Mouse (Mus musculus) embryonic facial prominence, embryonic 15.5 days (tissue): ENCODE results near the gene Ccnjl. TPM values are rescaled to one million over a fixed set of nuclear protein-coding genes. Genes with fewer than 3 reads are reported as not detected.

Source experiments
- ATAC-seq: fragments of 200-750 bp; cut with Nextera tagmentation; 2 replicates; pipeline ENCODE4 v1.8.0; 2017; ENCODE audit warnings: low read depth, moderate TSS enrichment; ENCODE audit not compliant: insufficient number of reproducible peaks, low FRiP score, low TSS enrichment
- H3K27ac ChIP-seq: fragments of 300-500 bp; sonication (generic); replicated peaks from 2 replicates; pipeline ENCODE4 v1.5.1; 2015; ENCODE audit warnings: mild to moderate bottlenecking, inconsistent platforms
- H3K27me3 ChIP-seq: fragments of 300-500 bp; sonication (generic); 2 replicates; pipeline ENCODE4 v1.6.1; 2015; ENCODE audit warnings: inconsistent platforms
- H3K36me3 ChIP-seq: fragments of 300-500 bp; sonication (generic); 2 replicates; pipeline ENCODE4 v1.6.1; 2015; ENCODE audit warnings: mild to moderate bottlenecking, inconsistent platforms
- H3K4me1 ChIP-seq: fragments of 300-500 bp; sonication (generic); 2 replicates; pipeline ENCODE4 v1.6.1; 2015; ENCODE audit warnings: inconsistent platforms
- H3K4me2 ChIP-seq: fragments of 300-500 bp; sonication (generic); replicated peaks from 2 replicates; pipeline ENCODE4 v1.6.1; 2015; ENCODE audit warnings: mild to moderate bottlenecking, inconsistent platforms
- H3K4me3 ChIP-seq: fragments of 300-500 bp; sonication (generic); replicated peaks from 2 replicates; pipeline ENCODE4 v1.5.1; 2015; ENCODE audit warnings: mild to moderate bottlenecking, inconsistent platforms
- H3K9ac ChIP-seq: fragments of 300-500 bp; sonication (generic); 2 replicates; pipeline ENCODE4 v1.6.1; 2015; ENCODE audit warnings: inconsistent platforms
- H3K9me3 ChIP-seq: fragments of 300-500 bp; sonication (generic); replicated peaks from 2 replicates; pipeline ENCODE4 v1.6.1; 2016; ENCODE audit warnings: inconsistent platforms
- WGBS: fragments of 180-500 bp; shearing (Covaris S2); methylation state at CpG from one replicate; pipeline ENCODE4 v1.1.7; 2015; 5-methylcytosine and 5-hydroxymethylcytosine counted together
- polyA plus RNA-seq: library from polyadenylated mRNA; unstranded; fragments of >200 nt; fragmentation: Nextera tagmentation; extraction: Ambion mirVana; gene quantifications from 2 replicates; pipeline ENCODE4 v1.2.1, GENCODE M21; 2015

Gene Ccnjl
- polyA plus RNA-seq, 1 experiment from 2014 or later, result 10.9 TPM

DNA sequence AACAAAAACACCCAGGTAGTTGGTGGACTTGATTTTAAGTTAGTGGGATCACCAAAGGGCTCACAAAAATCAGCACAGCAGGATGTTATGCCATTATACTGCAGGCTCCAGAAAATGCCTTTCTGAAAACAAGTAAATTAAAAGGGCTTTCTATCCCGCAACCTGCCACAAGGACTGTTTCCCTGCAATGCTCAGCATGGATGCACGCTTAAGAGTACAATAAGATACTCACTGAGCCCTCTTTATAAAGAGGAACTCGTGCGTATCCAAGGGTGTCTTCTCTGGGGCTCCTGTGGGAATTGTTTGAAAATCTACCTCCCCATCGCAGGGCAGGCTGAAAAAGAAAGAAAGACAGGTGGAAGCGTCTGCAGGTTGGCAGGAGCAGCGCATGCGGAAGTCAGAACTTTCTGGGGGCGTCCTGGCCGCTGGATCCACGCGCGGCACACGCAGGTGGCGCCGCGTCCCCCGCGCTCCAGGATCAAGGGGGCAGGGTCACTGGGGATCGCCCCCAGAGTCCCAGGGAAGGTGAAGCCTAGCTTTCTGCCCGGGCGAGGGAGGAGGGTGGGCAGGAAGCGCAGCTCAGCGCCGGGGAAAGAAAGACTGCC, 404 bp upstream of the Ccnjl start:
- peak overlapping the region; percentile 77 for H3K27ac ChIP-seq
- peak overlapping the region; percentile 45 for H3K9ac ChIP-seq
- no peak for ATAC-seq
- no peaks in the 10 kb centered on the region for H3K27me3 ChIP-seq
- peak overlapping the region; percentile 81 for H3K4me3 ChIP-seq
- peaks cover 16% of the 10 kb centered on the region for H3K4me1 ChIP-seq
- H3K36me3 ChIP-seq, result no peaks in the 10 kb centered on the region
- H3K9me3 ChIP-seq, result no peaks in the 10 kb centered on the region
- peak overlapping the region; percentile 93 for H3K4me2 ChIP-seq
- under 1% methylated on average over 25 of the region's 25 CpGs for WGBS

DNA sequence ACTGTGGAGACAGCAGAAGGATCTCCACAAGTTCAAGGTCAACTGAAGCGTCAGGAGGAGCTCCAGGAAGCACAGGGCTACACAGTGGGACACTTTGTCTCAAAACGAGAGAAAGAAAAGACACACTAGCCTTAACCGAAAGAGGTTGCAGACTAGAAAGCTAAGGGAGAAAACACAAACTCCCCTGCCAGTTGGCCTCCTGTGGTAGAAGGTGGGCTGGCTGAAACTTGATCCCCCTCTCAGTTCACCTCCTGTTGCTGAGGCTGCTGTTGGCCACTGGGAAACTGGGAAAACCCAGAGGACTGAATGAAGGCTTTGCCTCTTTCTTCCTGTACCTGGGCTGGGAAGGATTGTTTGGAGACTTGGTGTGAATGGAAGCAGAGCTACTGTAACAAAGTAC, 1.5 kb downstream of the Ccnjl start:
- Histone ChIP-seq H3K27ac (no peak overlapping the region), H3K9ac (no peak overlapping the region), H3K36me3 (no peaks in the 10 kb centered on the region), H3K27me3 (no peaks in the 10 kb centered on the region), H3K4me2 (0 out of 2 replicates have a peak overlapping the region, but pooled peaks have one; percentile 2), H3K4me1 (peaks cover 16% of the 10 kb centered on the region), H3K4me3 (no peak overlapping the region), H3K9me3 (no peaks in the 10 kb centered on the region)
- ATAC-seq, result no peak
- WGBS, result 27% methylated on average over 3 of the region's 3 CpGs

GRCm38 (mm10) chr11:43531619-43532018, 3.0 kb downstream of the Ccnjl start:
- no peaks in the 10 kb centered on the region for H3K27me3 ChIP-seq
- H3K27ac ChIP-seq, result no peak overlapping the region
- peaks cover 16% of the 10 kb centered on the region for H3K4me1 ChIP-seq
- no peaks in the 10 kb centered on the region for H3K9me3 ChIP-seq
- H3K4me3 ChIP-seq, result no peak overlapping the region
- H3K36me3 ChIP-seq, result no peaks in the 10 kb centered on the region; the same call in 1 of the 2 replicates
- H3K9ac ChIP-seq, result no peak overlapping the region
- WGBS, result 71% methylated on average over 5 of the region's 5 CpGs
- no peak for ATAC-seq
- no peak overlapping the region for H3K4me2 ChIP-seq

- Histone ChIP-seq H3K27ac (no peak overlapping the region), H3K4me3 (no peak overlapping the region), H3K36me3 (no peaks in the 10 kb centered on the region; the same call in 1 of the 2 replicates), H3K9me3 (no peaks in the 10 kb centered on the region), H3K4me2 (no peak overlapping the region), H3K9ac (no peak overlapping the region), H3K27me3 (no peaks in the 10 kb centered on the region), H3K4me1 (no peaks in the 10 kb centered on the region)
- ATAC-seq, result no peak
- 60% methylated on average over 6 of the region's 6 CpGs for WGBS
Observed at GRCm38 (mm10) chr11:43537074-43537473, 8.5 kb downstream of the Ccnjl start.

- Histone ChIP-seq H3K27me3 (no peaks in the 10 kb centered on the region), H3K4me1 (no peaks in the 10 kb centered on the region), H3K27ac (no peak overlapping the region), H3K9me3 (no peaks in the 10 kb centered on the region), H3K4me2 (no peak overlapping the region), H3K36me3 (no peaks in the 10 kb centered on the region; the same call in 1 of the 2 replicates), H3K9ac (no peak overlapping the region), H3K4me3 (no peak overlapping the region)
- peak; percentile 34; the same call in 1 of the 2 replicates for ATAC-seq
- WGBS, result 17% methylated on average over 6 of the region's 6 CpGs
Observed at GRCm38 (mm10) chr11:43539863-43540262, 11.3 kb downstream of the Ccnjl start.

DNA sequence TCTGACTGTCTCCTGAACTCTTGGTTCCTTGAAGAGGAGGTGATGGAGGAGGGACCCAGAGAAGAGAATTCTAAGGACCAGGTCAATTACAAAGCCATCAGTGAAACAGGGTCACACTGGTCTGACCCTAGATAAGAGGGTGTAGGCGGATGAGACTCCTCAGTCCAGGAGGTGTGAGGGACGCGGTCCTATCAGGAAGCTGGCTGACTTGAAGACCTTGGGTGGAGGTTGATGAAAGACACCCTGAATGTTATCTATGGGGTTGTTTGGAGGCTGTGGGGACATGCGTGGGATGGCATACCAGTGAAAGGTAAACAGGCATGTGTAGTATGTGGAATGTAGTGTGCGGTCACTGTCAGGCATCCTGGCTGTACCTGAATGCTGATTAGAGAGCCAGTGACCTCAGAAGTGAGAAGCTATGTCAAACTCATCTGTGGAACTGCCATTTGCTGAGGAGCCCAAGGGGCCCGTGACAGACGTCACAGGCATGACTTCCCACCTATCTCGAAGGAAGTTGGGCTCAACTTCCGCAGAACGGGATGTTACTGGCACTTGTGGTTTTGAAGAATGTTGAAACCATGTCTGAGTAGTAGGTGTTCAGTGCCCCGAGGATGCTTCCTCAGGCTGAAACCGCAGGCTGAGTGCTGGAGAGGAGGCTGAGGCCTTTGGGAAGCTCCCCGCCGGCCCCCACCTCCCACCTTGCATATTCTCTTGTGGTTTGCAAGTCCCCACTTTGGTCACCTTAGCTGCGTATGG, 15.3 kb downstream of the Ccnjl start:
- ATAC-seq, result no peak
- Histone ChIP-seq H3K9ac (no peak overlapping the region), H3K4me3 (no peak overlapping the region), H3K4me2 (no peak overlapping the region), H3K4me1 (peaks cover 12% of the 10 kb centered on the region; the same call in 1 of the 2 replicates), H3K9me3 (no peaks in the 10 kb centered on the region), H3K36me3 (no peaks in the 10 kb centered on the region), H3K27ac (no peak overlapping the region), H3K27me3 (no peaks in the 10 kb centered on the region)
- WGBS, result 83% methylated on average over 15 of the region's 15 CpGs

GRCm38 (mm10) chr11:43544819-43545218, 16.2 kb downstream of the Ccnjl start:
- H3K4me3 ChIP-seq, result no peak overlapping the region
- 74% methylated on average over 7 of the region's 7 CpGs for whole genome bisulfite sequencing

DNA sequence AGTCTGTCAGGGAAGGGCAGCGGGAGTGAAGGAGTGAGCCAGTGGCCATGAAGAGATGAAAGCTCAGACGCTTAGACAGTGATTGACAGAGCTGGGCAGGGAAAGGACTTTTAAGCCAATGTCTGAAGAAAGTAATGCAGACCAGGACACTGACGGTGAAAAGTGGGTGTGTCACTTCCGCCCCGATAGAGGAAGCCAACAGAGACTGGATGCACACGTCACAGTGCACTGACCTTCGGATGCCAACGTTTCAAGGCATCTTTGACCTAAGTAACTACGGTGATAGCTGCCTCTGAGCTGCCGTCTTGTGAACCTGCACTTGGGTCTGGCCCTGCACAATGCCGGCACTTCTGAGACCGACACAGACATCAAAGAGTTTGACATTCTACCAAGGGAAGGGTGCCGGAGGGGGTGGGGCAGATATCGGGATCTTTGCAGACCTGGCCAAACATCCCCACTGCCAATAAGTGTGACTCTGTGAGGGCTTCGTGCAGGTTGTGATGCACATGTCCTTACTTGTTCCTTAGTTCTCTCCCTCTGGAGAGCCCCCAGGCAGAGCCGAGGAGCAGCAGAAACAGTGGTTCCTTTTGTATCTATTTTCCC, 17.4 kb downstream of the Ccnjl start:
- no peak for ATAC-seq
- Histone ChIP-seq H3K4me3 (no peak overlapping the region), H3K36me3 (no peaks in the 10 kb centered on the region), H3K27me3 (no peaks in the 10 kb centered on the region), H3K9me3 (no peaks in the 10 kb centered on the region), H3K9ac (no peak overlapping the region), H3K4me1 (peaks cover 20% of the 10 kb centered on the region), H3K4me2 (no peak overlapping the region), H3K27ac (no peak overlapping the region)
- WGBS, result 39% methylated on average over 16 of the region's 16 CpGs

More at GRCm38 (mm10) chr11:43544819-43545218, 16.2 kb downstream of the Ccnjl start:
- no peak overlapping the region for H3K4me2 ChIP-seq
- H3K9me3 ChIP-seq, result no peaks in the 10 kb centered on the region
- no peak overlapping the region for H3K27ac ChIP-seq
- peaks cover 18% of the 10 kb centered on the region for H3K4me1 ChIP-seq
- ATAC-seq, result no peak
- no peaks in the 10 kb centered on the region for H3K36me3 ChIP-seq
- H3K9ac ChIP-seq, result no peak overlapping the region
- H3K27me3 ChIP-seq, result no peaks in the 10 kb centered on the region

GRCm38 (mm10) chr11:43546678-43547077, 18.1 kb downstream of the Ccnjl start:
- no peak overlapping the region for H3K9ac ChIP-seq
- H3K36me3 ChIP-seq, result no peaks in the 10 kb centered on the region
- H3K4me3 ChIP-seq, result no peak overlapping the region
- no peak overlapping the region for H3K27ac ChIP-seq
- peaks cover 20% of the 10 kb centered on the region for H3K4me1 ChIP-seq
- ATAC-seq, result no peak
- no peaks in the 10 kb centered on the region for H3K9me3 ChIP-seq
- no peak overlapping the region for H3K4me2 ChIP-seq
- no peaks in the 10 kb centered on the region for H3K27me3 ChIP-seq
- 53% methylated on average over 4 of the region's 4 CpGs for WGBS

GRCm38 (mm10) chr11:43548148-43548547, 19.6 kb downstream of the Ccnjl start:
- H3K27me3 ChIP-seq, result no peaks in the 10 kb centered on the region
- H3K9ac ChIP-seq, result no peak overlapping the region
- no peaks in the 10 kb centered on the region for H3K9me3 ChIP-seq
- no peak overlapping the region for H3K27ac ChIP-seq
- WGBS, result 34% methylated on average over 7 of the region's 7 CpGs
- H3K4me3 ChIP-seq, result no peak overlapping the region
- H3K4me1 ChIP-seq, result peaks cover 20% of the 10 kb centered on the region
- no peak overlapping the region for H3K4me2 ChIP-seq
- H3K36me3 ChIP-seq, result no peaks in the 10 kb centered on the region
- ATAC-seq, result no peak

GRCm38 (mm10) chr11:43548657-43549435, 20.3 kb downstream of the Ccnjl start:
- H3K4me2 ChIP-seq, result no peak overlapping the region
- H3K27me3 ChIP-seq, result no peaks in the 10 kb centered on the region
- H3K9me3 ChIP-seq, result no peaks in the 10 kb centered on the region
- H3K4me1 ChIP-seq, result peaks cover 20% of the 10 kb centered on the region
- H3K4me3 ChIP-seq, result no peak overlapping the region
- no peak for ATAC-seq
- no peak overlapping the region; the same call in 1 of the 2 replicates for H3K27ac ChIP-seq
- no peaks in the 10 kb centered on the region for H3K36me3 ChIP-seq
- 59% methylated on average over 12 of the region's 12 CpGs for WGBS
- H3K9ac ChIP-seq, result no peak overlapping the region
